Mouse (Mus musculus) pancreas, adult 10 weeks (tissue): Measurements from ENCODE around the gene Pex1. TPM values are rescaled to one million over a fixed set of nuclear protein-coding genes. Genes with fewer than 3 reads are reported as not detected.

Experiments used
- polyA plus RNA-seq: library from polyadenylated mRNA; stranded (reverse); fragments of 350-450 nt; fragmentation: Illumina TruSeq; extraction: RNeasy Lipid Tissue Mini Kit (QIAGEN cat#74804); gene quantifications from one replicate; pipeline ENCODE4 v1.2.3, GENCODE M21; 2015; ENCODE audit warnings: low read depth, low replicate concordance; ENCODE audit not compliant: insufficient read depth

Gene Pex1
- 9.4 TPM for polyA plus RNA-seq

DNA sequence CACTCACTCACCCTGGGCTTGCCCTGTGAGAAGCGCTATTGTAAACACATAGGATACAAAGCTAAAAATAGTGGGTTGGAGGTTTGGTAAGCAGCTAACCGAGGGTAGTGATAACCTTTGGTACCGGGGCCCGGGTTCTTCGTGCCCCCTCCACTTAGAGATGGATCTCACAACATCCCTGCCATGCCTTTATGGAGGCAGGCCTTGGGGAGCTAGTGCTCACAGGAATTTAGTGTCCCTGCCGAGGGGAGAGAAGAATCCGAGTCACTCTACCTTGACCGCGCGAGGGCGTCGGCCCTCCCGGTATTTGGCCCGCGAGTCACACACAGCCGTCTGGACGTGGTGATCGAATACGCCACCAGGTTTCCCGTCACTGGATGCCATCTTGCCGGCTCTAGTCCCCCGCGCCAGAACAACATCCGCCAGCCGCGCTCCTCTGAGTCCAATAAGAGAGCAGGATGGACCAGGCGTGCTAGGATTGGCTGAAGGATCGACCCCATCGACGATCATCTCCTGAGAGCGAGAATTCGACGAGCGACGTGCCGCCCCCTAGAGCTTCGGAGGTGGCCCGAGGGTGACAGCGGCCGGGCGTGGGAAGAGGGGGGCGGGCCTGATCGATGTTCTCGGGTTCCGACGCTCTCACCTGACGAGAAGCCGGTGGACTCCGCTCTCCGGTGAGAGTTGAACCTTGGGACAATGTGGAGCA lies at the start of gene Pex1:
TSS of gene Pex1 (plus strand) at position 374 of the 706 bp plus-strand sequence.

DNA sequence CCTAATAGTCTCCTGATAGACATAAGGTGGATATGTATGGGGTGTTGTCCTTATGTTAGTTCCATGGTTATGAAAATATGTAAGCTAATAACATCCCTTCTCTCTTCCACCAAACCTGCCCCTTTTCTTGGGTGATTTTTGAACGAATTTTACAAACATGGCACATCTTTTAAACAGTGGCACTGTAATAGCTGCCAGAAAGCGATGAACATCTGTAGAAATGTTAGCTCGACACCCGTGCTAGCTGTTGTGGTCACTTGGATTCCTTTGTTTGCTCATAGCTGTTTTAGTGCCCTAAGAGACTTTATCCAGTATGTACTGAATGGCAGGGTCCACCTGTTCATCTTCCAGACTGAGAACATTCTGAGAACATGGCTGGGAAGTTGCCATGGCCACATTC lies 24.6 kb upstream of the Pex1 start, which contains the start of gene 1700109H08Rik:
TSS of gene 1700109H08Rik (plus strand) at position 301 of the 400 bp plus-strand sequence.

GRCm38 (mm10) chr5:3596399-3596766 lies 517 bp downstream of the Pex1 start, which contains the start of gene Rbm48:
Gene Rbm48 (minus strand): TSS chr5:3596585.

DNA sequence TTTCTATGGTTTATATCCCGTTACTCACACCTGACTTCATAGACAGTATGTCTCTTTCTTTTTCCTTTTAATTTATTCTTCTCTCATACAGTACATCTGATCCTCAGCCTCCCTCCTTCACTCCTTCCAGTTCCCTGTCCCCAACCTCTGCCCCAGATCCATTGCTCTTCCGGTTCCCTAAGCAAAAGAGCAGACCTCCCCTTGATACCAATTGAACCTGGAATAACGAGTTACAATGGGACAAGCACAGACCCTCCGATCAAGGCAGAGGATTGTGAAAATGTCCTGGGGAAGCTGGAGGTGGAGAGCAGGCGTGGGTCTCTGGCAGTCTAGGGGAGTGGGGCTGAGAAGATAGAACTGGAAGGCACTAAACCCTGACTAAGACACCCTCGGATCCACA lies 55.0 kb downstream of the Pex1 start, which contains the start of gene Tmbim7:
TSS of gene Tmbim7 (plus strand) at position 301 of the 400 bp plus-strand sequence.

GRCm38 (mm10) chr5:3657085-3657484 lies 61.2 kb downstream of the Pex1 start, which contains the start of gene Gatad1:
Gene Gatad1 (minus strand): TSS chr5:3657185.

Other genes with a start within 250 kb of the Pex1 start
- gene Fam133b, start 52.2 kb upstream of the Pex1 start, polyA plus RNA-seq = 7.4 TPM
- gene 1700109H08Rik, start 24.5 kb upstream of the Pex1 start, polyA plus RNA-seq = 1.1 TPM
- gene Rbm48, start 519 bp downstream of the Pex1 start, polyA plus RNA-seq = 2.8 TPM
- gene Tmbim7, start 55.1 kb downstream of the Pex1 start, polyA plus RNA-seq = not detected
- gene Gatad1, start 61.1 kb downstream of the Pex1 start, polyA plus RNA-seq = 14.2 TPM
- 3.3 TPM for gene Ankib1, start 206.9 kb downstream of the Pex1 start, polyA plus RNA-seq
- gene Krit1, start 207.1 kb downstream of the Pex1 start, polyA plus RNA-seq = 9.4 TPM
- gene Lrrd1, start 249.1 kb downstream of the Pex1 start, polyA plus RNA-seq = not detected